Mouse (Mus musculus): Measurements from ENCODE around the gene Fahd1. TPM values are rescaled to one million over a fixed set of nuclear protein-coding genes. Genes with fewer than 3 reads are reported as not detected.

Fahd1 gene
- polyA plus RNA-seq (2014; fragmentation: Illumina TruSeq; extraction: RNeasy Lipid Tissue Mini Kit (QIAGEN cat#74804); ENCODE audit: low read depth, low replicate concordance) = 15.6 TPM

GRCm38 (mm10) chr17:24850065-24850772, at the start of gene Fahd1:
TSS of gene Fahd1 (minus strand) at chr17:24850364.

DNA sequence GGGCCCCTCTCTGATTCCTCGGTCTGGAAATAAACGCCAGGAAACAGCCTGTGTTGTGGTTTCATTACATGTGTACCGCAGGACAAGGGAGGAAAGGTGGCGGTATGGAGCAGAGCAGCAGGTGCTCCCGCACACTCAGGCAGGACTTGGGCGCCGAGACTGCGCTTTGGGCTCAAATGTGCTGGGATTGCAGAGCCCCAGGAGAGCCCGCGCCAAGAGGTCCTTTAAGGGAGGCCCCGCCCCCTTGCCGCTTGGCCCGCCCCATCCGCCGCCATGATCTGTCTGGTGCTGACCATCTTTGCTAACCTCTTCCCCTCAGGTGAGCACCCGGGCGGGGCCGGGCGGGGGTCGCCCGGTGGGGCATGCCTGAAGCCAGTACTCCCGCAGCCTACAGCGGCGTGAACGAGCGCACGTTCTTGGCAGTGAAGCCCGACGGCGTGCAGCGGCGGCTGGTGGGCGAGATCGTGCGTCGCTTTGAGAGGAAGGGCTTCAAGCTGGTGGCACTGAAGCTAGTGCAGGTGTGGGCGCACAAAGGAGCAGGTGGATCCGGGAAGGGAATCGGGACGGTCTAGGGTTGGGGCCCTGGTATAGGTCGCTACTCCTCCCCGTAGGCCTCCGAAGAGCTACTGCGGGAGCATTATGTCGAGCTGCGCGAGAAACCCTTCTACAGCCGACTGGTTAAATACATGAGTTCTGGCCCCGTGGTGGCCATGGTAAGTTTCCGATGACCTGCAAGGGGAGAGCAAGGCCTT, 46.3 kb upstream of the Fahd1 start, which contains the start of gene Nme3:
Gene Nme3, plus strand, starts transcription at position 260 of the 752 bp plus-strand sequence.

GRCm38 (mm10) chr17:24894995-24895547, 44.9 kb upstream of the Fahd1 start, which contains the start of the genes Eme2 and Mrps34:
TSS of gene Eme2 (minus strand) at chr17:24895087.
TSS of gene Mrps34 (plus strand) at chr17:24895116.

GRCm38 (mm10) chr17:24886134-24886931, 36.2 kb upstream of the Fahd1 start, which contains the start of the genes Nubp2 and Spsb3:
TSS of gene Nubp2 (minus strand) at chr17:24886349.
TSS of gene Spsb3 (plus strand) at chr17:24886643.

DNA sequence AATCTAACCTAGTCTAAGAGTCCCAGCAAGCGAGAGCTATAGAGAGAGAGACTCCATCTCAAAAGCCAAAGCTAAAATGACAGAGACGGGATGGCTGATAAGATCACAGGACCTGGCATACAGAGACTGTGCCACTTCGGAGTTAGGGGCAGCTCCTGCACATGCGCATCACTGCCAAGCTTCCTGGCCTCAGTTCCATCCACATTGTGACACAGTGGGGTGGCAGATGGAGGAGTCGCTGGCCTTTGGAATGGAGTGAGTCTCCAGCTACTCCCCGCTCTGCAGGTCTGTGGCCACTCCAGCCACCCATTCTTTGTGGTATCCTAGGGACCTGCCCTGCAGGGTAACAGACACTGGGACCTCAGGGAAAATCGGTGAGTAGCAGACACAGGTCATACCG, 15.6 kb upstream of the Fahd1 start, which contains the start of gene Igfals:
Gene Igfals, plus strand, starts transcription at position 222 of the 400 bp plus-strand sequence.

GRCm38 (mm10) chr17:24839842-24840241, 10.3 kb downstream of the Fahd1 start, which contains the start of gene Hagh:
TSS of gene Hagh (plus strand) at chr17:24840143.

GRCm38 (mm10) chr17:24803952-24804951, 45.9 kb downstream of the Fahd1 start, which contains the start of gene Meiob:
TSS of gene Meiob (plus strand) at chr17:24804289.

Other genes starting within 250 kb of the Fahd1 start
- gene Tsc2, start 217.7 kb downstream of the Fahd1 start, polyA plus RNA-seq (2014; fragmentation: Illumina TruSeq; extraction: RNeasy Lipid Tissue Mini Kit (QIAGEN cat#74804); ENCODE audit: low read depth, low replicate concordance) = 71.7 TPM
- 10.0 TPM for gene Nthl1, start 217.7 kb downstream of the Fahd1 start, polyA plus RNA-seq (2014; fragmentation: Illumina TruSeq; extraction: RNeasy Lipid Tissue Mini Kit (QIAGEN cat#74804); ENCODE audit: low read depth, low replicate concordance)
- 43.1 TPM for gene Slc9a3r2, start 200.0 kb downstream of the Fahd1 start, polyA plus RNA-seq (2014; fragmentation: Illumina TruSeq; extraction: RNeasy Lipid Tissue Mini Kit (QIAGEN cat#74804); ENCODE audit: low read depth, low replicate concordance)
- not detected for gene Npw, start 191.9 kb downstream of the Fahd1 start, polyA plus RNA-seq (2014; fragmentation: Illumina TruSeq; extraction: RNeasy Lipid Tissue Mini Kit (QIAGEN cat#74804); ENCODE audit: low read depth, low replicate concordance)
- gene Zfp598, start 180.7 kb downstream of the Fahd1 start, polyA plus RNA-seq (2014; fragmentation: Illumina TruSeq; extraction: RNeasy Lipid Tissue Mini Kit (QIAGEN cat#74804); ENCODE audit: low read depth, low replicate concordance) = 33.7 TPM
- not detected for gene Syngr3, start 160.4 kb downstream of the Fahd1 start, polyA plus RNA-seq (2014; fragmentation: Illumina TruSeq; extraction: RNeasy Lipid Tissue Mini Kit (QIAGEN cat#74804); ENCODE audit: low read depth, low replicate concordance)
- gene Gfer, start 154.2 kb downstream of the Fahd1 start, polyA plus RNA-seq (2014; fragmentation: Illumina TruSeq; extraction: RNeasy Lipid Tissue Mini Kit (QIAGEN cat#74804); ENCODE audit: low read depth, low replicate concordance) = 27.0 TPM
- 4.2 TPM for gene Noxo1, start 154.1 kb downstream of the Fahd1 start, polyA plus RNA-seq (2014; fragmentation: Illumina TruSeq; extraction: RNeasy Lipid Tissue Mini Kit (QIAGEN cat#74804); ENCODE audit: low read depth, low replicate concordance)
- 20.3 TPM for gene Tbl3, start 142.7 kb downstream of the Fahd1 start, polyA plus RNA-seq (2014; fragmentation: Illumina TruSeq; extraction: RNeasy Lipid Tissue Mini Kit (QIAGEN cat#74804); ENCODE audit: low read depth, low replicate concordance)
- 8.2 TPM for gene Rnf151, start 132.3 kb downstream of the Fahd1 start, polyA plus RNA-seq (2014; fragmentation: Illumina TruSeq; extraction: RNeasy Lipid Tissue Mini Kit (QIAGEN cat#74804); ENCODE audit: low read depth, low replicate concordance)
- 1,196 TPM for gene Rps2, start 132.2 kb downstream of the Fahd1 start, polyA plus RNA-seq (2014; fragmentation: Illumina TruSeq; extraction: RNeasy Lipid Tissue Mini Kit (QIAGEN cat#74804); ENCODE audit: low read depth, low replicate concordance)
- 212 TPM for gene Ndufb10, start 125.9 kb downstream of the Fahd1 start, polyA plus RNA-seq (2014; fragmentation: Illumina TruSeq; extraction: RNeasy Lipid Tissue Mini Kit (QIAGEN cat#74804); ENCODE audit: low read depth, low replicate concordance)
- gene Rpl3l, start 122.5 kb downstream of the Fahd1 start, polyA plus RNA-seq (2014; fragmentation: Illumina TruSeq; extraction: RNeasy Lipid Tissue Mini Kit (QIAGEN cat#74804); ENCODE audit: low read depth, low replicate concordance) = 44.8 TPM
- 165 TPM for gene Msrb1, start 113.7 kb downstream of the Fahd1 start, polyA plus RNA-seq (2014; fragmentation: Illumina TruSeq; extraction: RNeasy Lipid Tissue Mini Kit (QIAGEN cat#74804); ENCODE audit: low read depth, low replicate concordance)
- gene Hs3st6, start 97.4 kb downstream of the Fahd1 start, polyA plus RNA-seq (2014; fragmentation: Illumina TruSeq; extraction: RNeasy Lipid Tissue Mini Kit (QIAGEN cat#74804); ENCODE audit: low read depth, low replicate concordance) = 22.6 TPM
- gene Meiob, start 46.1 kb downstream of the Fahd1 start, polyA plus RNA-seq (2014; fragmentation: Illumina TruSeq; extraction: RNeasy Lipid Tissue Mini Kit (QIAGEN cat#74804); ENCODE audit: low read depth, low replicate concordance) = 1.1 TPM
- gene Hagh, start 10.2 kb downstream of the Fahd1 start, polyA plus RNA-seq (2014; fragmentation: Illumina TruSeq; extraction: RNeasy Lipid Tissue Mini Kit (QIAGEN cat#74804); ENCODE audit: low read depth, low replicate concordance) = 75.0 TPM
- 11.6 TPM for gene Igfals, start 15.6 kb upstream of the Fahd1 start, polyA plus RNA-seq (2014; fragmentation: Illumina TruSeq; extraction: RNeasy Lipid Tissue Mini Kit (QIAGEN cat#74804); ENCODE audit: low read depth, low replicate concordance)
- 38.1 TPM for gene Nubp2, start 36.0 kb upstream of the Fahd1 start, polyA plus RNA-seq (2014; fragmentation: Illumina TruSeq; extraction: RNeasy Lipid Tissue Mini Kit (QIAGEN cat#74804); ENCODE audit: low read depth, low replicate concordance)
- 33.3 TPM for gene Spsb3, start 36.3 kb upstream of the Fahd1 start, polyA plus RNA-seq (2014; fragmentation: Illumina TruSeq; extraction: RNeasy Lipid Tissue Mini Kit (QIAGEN cat#74804); ENCODE audit: low read depth, low replicate concordance)
- gene Eme2, start 44.7 kb upstream of the Fahd1 start, polyA plus RNA-seq (2014; fragmentation: Illumina TruSeq; extraction: RNeasy Lipid Tissue Mini Kit (QIAGEN cat#74804); ENCODE audit: low read depth, low replicate concordance) = 35.3 TPM
- gene Mrps34, start 44.8 kb upstream of the Fahd1 start, polyA plus RNA-seq (2014; fragmentation: Illumina TruSeq; extraction: RNeasy Lipid Tissue Mini Kit (QIAGEN cat#74804); ENCODE audit: low read depth, low replicate concordance) = 79.8 TPM
- gene Nme3, start 46.1 kb upstream of the Fahd1 start, polyA plus RNA-seq (2014; fragmentation: Illumina TruSeq; extraction: RNeasy Lipid Tissue Mini Kit (QIAGEN cat#74804); ENCODE audit: low read depth, low replicate concordance) = 52.6 TPM
- gene Mapk8ip3, start 86.6 kb upstream of the Fahd1 start, polyA plus RNA-seq (2014; fragmentation: Illumina TruSeq; extraction: RNeasy Lipid Tissue Mini Kit (QIAGEN cat#74804); ENCODE audit: low read depth, low replicate concordance) = 54.7 TPM
- 49.4 TPM for gene Jpt2, start 110.3 kb upstream of the Fahd1 start, polyA plus RNA-seq (2014; fragmentation: Illumina TruSeq; extraction: RNeasy Lipid Tissue Mini Kit (QIAGEN cat#74804); ENCODE audit: low read depth, low replicate concordance)
- 15.0 TPM for gene Cramp1l, start 165.4 kb upstream of the Fahd1 start, polyA plus RNA-seq (2014; fragmentation: Illumina TruSeq; extraction: RNeasy Lipid Tissue Mini Kit (QIAGEN cat#74804); ENCODE audit: low read depth, low replicate concordance)
- 18.5 TPM for gene Ift140, start 165.7 kb upstream of the Fahd1 start, polyA plus RNA-seq (2014; fragmentation: Illumina TruSeq; extraction: RNeasy Lipid Tissue Mini Kit (QIAGEN cat#74804); ENCODE audit: low read depth, low replicate concordance)
- gene Tmem204, start 233.2 kb upstream of the Fahd1 start, polyA plus RNA-seq (2014; fragmentation: Illumina TruSeq; extraction: RNeasy Lipid Tissue Mini Kit (QIAGEN cat#74804); ENCODE audit: low read depth, low replicate concordance) = 21.5 TPM